Mouse (Mus musculus): ENCODE results near the gene Det1. TPM values are rescaled to one million over a fixed set of nuclear protein-coding genes. Genes with fewer than 3 reads are reported as not detected.

The Det1 gene
- polyA plus RNA-seq, 1 experiment: 12.0 TPM

DNA sequence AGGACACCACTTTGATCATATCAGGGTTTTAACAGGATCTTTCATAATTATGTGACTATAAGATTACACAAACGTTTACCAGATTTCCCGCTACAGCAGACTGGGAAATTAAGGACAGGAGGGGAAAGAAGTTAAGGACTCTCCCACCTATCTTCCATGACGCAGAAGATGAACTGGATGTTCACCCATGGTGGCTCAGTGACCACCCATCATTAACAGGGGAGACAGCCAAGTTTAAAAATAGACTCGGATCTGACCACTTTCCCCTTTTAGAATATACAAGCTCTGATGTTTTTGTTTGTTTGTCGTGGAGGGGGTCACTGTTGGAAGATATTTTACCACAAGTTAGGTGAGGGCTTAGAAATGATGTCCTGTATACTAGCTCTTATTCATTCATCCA, 5.5 kb downstream of the Det1 start:
- Histone ChIP-seq H3K27me3 (ENCODE audit: control insufficient read depth, insufficient read depth, insufficient read length) (no peaks in the 10 kb centered on the region), H3K79me2 (ENCODE audit: control insufficient read depth, insufficient read depth) (peaks cover 9% of the 10 kb centered on the region), H3K36me3 (ENCODE audit: control insufficient read depth, insufficient read depth) (peaks cover 7% of the 10 kb centered on the region), H3K4me2 (ENCODE audit: low read depth) (peak overlapping the region; percentile 30), H3K4me3 (no peak overlapping the region), H3ac (ENCODE audit: control insufficient read depth, insufficient read length) (no peak overlapping the region)
- TF ChIP-seq MAX (IDR thresholded peaks at IDR 0.05; ENCODE audit: low read depth): no peak

DNA sequence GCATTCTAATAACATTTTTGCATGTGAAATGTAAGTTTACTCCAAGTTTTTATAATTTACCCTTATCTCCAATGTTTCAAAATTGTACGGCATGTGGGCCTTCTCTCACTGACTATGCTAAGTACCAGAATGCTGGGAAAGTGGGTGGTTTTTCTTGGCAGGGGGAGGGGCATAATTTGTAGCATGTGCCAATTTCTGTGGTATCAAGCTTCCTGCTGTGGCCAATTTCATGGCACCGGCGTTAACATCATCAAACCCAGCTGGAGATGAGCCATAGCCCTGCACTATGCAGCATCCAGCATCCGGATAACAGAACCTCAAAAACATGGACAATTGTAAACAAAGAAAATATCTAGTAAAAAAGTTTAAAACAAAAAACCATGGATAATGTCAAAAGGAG, 9.8 kb downstream of the Det1 start:
- Histone ChIP-seq H3K4me3 (no peak overlapping the region), H3K36me3 (ENCODE audit: control insufficient read depth, insufficient read depth) (peaks cover 7% of the 10 kb centered on the region), H3K79me2 (ENCODE audit: control insufficient read depth, insufficient read depth) (no peaks in the 10 kb centered on the region), H3K4me2 (ENCODE audit: low read depth) (no peak overlapping the region), H3K27me3 (ENCODE audit: control insufficient read depth, insufficient read depth, insufficient read length) (no peaks in the 10 kb centered on the region), H3ac (ENCODE audit: control insufficient read depth, insufficient read length) (no peak overlapping the region)
- TF ChIP-seq REST (IDR thresholded peaks at IDR 0.05; ENCODE audit: insufficient read depth, insufficient read length) (no peak), MAX (IDR thresholded peaks at IDR 0.05; ENCODE audit: low read depth) (no peak), POLR2A (IDR thresholded peaks at IDR 0.05; ENCODE audit: insufficient read length, low read depth) (no peak)

- H3K4me3 ChIP-seq: no peak overlapping the region
- no peak for TF ChIP-seq MYOG (IDR thresholded peaks at IDR 0.05; ENCODE audit: control insufficient read depth in 1 of 3, insufficient read depth in 1 of 3, insufficient read length in 2 of 3, low read depth in 2 of 3)
- TF ChIP-seq POLR2A (IDR thresholded peaks at IDR 0.05; ENCODE audit: insufficient read length, low read depth): no peak
- TF ChIP-seq TCF12 (IDR thresholded peaks at IDR 0.05; ENCODE audit: insufficient read depth, poor library complexity, severe bottlenecking): no peak
- no peak for TF ChIP-seq E2F4 (IDR thresholded peaks at IDR 0.05; ENCODE audit: insufficient read depth)
- no peak for TF ChIP-seq POLR2AphosphoS2 (IDR thresholded peaks at IDR 0.05; ENCODE audit: insufficient read length, low read depth)
- no peak for TF ChIP-seq MAX (IDR thresholded peaks at IDR 0.05; ENCODE audit: low read depth)
- no peak for TF ChIP-seq MYOD1 (IDR thresholded peaks at IDR 0.05; ENCODE audit: control insufficient read depth in 1 of 3, insufficient read length in 2 of 3, low read depth in 2 of 3)
- no peak for TF ChIP-seq SRF (IDR thresholded peaks at IDR 0.05; ENCODE audit: control insufficient read depth, insufficient read length, low read depth)
- no peak for TF ChIP-seq REST (IDR thresholded peaks at IDR 0.05; ENCODE audit: insufficient read depth, insufficient read length)
- TF ChIP-seq USF1 (IDR thresholded peaks at IDR 0.05; ENCODE audit: low read depth): no peak
- no peak for TF ChIP-seq CEBPB (IDR thresholded peaks at IDR 0.05; ENCODE audit: insufficient read depth, poor library complexity, severe bottlenecking)
- TF ChIP-seq TCF3 (IDR thresholded peaks at IDR 0.05; ENCODE audit: insufficient read length, low read depth): no peak
- no peaks in the 10 kb centered on the region for H3K27me3 ChIP-seq (ENCODE audit: control insufficient read depth, insufficient read depth, insufficient read length)
- no peak overlapping the region for H3ac ChIP-seq (ENCODE audit: control insufficient read depth, insufficient read length)
- H3K4me2 ChIP-seq (ENCODE audit: low read depth): no peak overlapping the region
- H3K36me3 ChIP-seq (ENCODE audit: control insufficient read depth, insufficient read depth): peaks cover 7% of the 10 kb centered on the region
- H3K79me2 ChIP-seq (ENCODE audit: control insufficient read depth, insufficient read depth): no peaks in the 10 kb centered on the region
These were observed 11.4 kb downstream of the Det1 start for GRCm38 (mm10) chr7:78835656-78836055.

- H3ac ChIP-seq (ENCODE audit: control insufficient read depth, insufficient read length): no peak overlapping the region
- H3K27me3 ChIP-seq (ENCODE audit: control insufficient read depth, insufficient read depth, insufficient read length): no peaks in the 10 kb centered on the region
- no peak overlapping the region for H3K4me2 ChIP-seq (ENCODE audit: low read depth)
- TF ChIP-seq CEBPB (IDR thresholded peaks at IDR 0.05; ENCODE audit: insufficient read depth, poor library complexity, severe bottlenecking) (no peak), REST (IDR thresholded peaks at IDR 0.05; ENCODE audit: insufficient read depth, insufficient read length) (no peak), MAX (IDR thresholded peaks at IDR 0.05; ENCODE audit: low read depth) (no peak), E2F4 (IDR thresholded peaks at IDR 0.05; ENCODE audit: insufficient read depth) (no peak), TCF12 (IDR thresholded peaks at IDR 0.05; ENCODE audit: insufficient read depth, poor library complexity, severe bottlenecking) (no peak), MYOD1 (IDR thresholded peaks at IDR 0.05; ENCODE audit: control insufficient read depth in 1 of 3, insufficient read length in 2 of 3, low read depth in 2 of 3) (no peak), USF1 (IDR thresholded peaks at IDR 0.05; ENCODE audit: low read depth) (no peak), SRF (IDR thresholded peaks at IDR 0.05; ENCODE audit: control insufficient read depth, insufficient read length, low read depth) (no peak), TCF3 (IDR thresholded peaks at IDR 0.05; ENCODE audit: insufficient read length, low read depth) (no peak), MYOG (IDR thresholded peaks at IDR 0.05; ENCODE audit: control insufficient read depth in 1 of 3, insufficient read depth in 1 of 3, insufficient read length in 2 of 3, low read depth in 2 of 3) (no peak), POLR2AphosphoS2 (IDR thresholded peaks at IDR 0.05; ENCODE audit: insufficient read length, low read depth) (no peak), POLR2A (IDR thresholded peaks at IDR 0.05; ENCODE audit: insufficient read length, low read depth) (no peak)
- peaks cover 16% of the 10 kb centered on the region for H3K36me3 ChIP-seq (ENCODE audit: control insufficient read depth, insufficient read depth)
- no peak overlapping the region for H3K4me3 ChIP-seq
- H3K79me2 ChIP-seq (ENCODE audit: control insufficient read depth, insufficient read depth): no peaks in the 10 kb centered on the region
These were observed 19.2 kb downstream of the Det1 start for GRCm38 (mm10) chr7:78827749-78828362.

GRCm38 (mm10) chr7:78826682-78827385, 20.2 kb downstream of the Det1 start:
- Histone ChIP-seq H3K27me3 (ENCODE audit: control insufficient read depth, insufficient read depth, insufficient read length) (no peaks in the 10 kb centered on the region), H3K4me2 (ENCODE audit: low read depth) (no peak overlapping the region), H3ac (ENCODE audit: control insufficient read depth, insufficient read length) (no peak overlapping the region), H3K4me3 (no peak overlapping the region), H3K36me3 (ENCODE audit: control insufficient read depth, insufficient read depth) (peaks cover 17% of the 10 kb centered on the region), H3K79me2 (ENCODE audit: control insufficient read depth, insufficient read depth) (no peaks in the 10 kb centered on the region)
- TF ChIP-seq SRF (IDR thresholded peaks at IDR 0.05; ENCODE audit: control insufficient read depth, insufficient read length, low read depth): no peak
- no peak for TF ChIP-seq MYOD1 (IDR thresholded peaks at IDR 0.05; ENCODE audit: control insufficient read depth in 1 of 3, insufficient read length in 2 of 3, low read depth in 2 of 3)
- no peak for TF ChIP-seq TCF12 (IDR thresholded peaks at IDR 0.05; ENCODE audit: insufficient read depth, poor library complexity, severe bottlenecking)
- no peak for TF ChIP-seq E2F4 (IDR thresholded peaks at IDR 0.05; ENCODE audit: insufficient read depth)
- no peak for TF ChIP-seq MYOG (IDR thresholded peaks at IDR 0.05; ENCODE audit: control insufficient read depth in 1 of 3, insufficient read depth in 1 of 3, insufficient read length in 2 of 3, low read depth in 2 of 3)
- TF ChIP-seq CEBPB (IDR thresholded peaks at IDR 0.05; ENCODE audit: insufficient read depth, poor library complexity, severe bottlenecking): no peak
- no peak for TF ChIP-seq TCF3 (IDR thresholded peaks at IDR 0.05; ENCODE audit: insufficient read length, low read depth)
- no peak for TF ChIP-seq REST (IDR thresholded peaks at IDR 0.05; ENCODE audit: insufficient read depth, insufficient read length)
- TF ChIP-seq POLR2AphosphoS2 (IDR thresholded peaks at IDR 0.05; ENCODE audit: insufficient read length, low read depth): no peak
- no peak for TF ChIP-seq USF1 (IDR thresholded peaks at IDR 0.05; ENCODE audit: low read depth)
- no peak for TF ChIP-seq POLR2A (IDR thresholded peaks at IDR 0.05; ENCODE audit: insufficient read length, low read depth)
- TF ChIP-seq MAX (IDR thresholded peaks at IDR 0.05; ENCODE audit: low read depth): no peak
